Mouse (Mus musculus) spleen, adult 2 months (tissue): ENCODE measurements at regions not wholly inside any gene's neighbourhood (a gene's known extent, or its start where the extent isn't known, plus 50 kb on each side); places are given as distances from the start of the nearest gene placed in this dataset.

Experiments used
- CTCF ChIP-seq: fragments of 200-500 bp; IDR thresholded peaks from 2 replicates; pipeline ENCODE4 v1.5.1; 2011; ENCODE audit warnings: mild to moderate bottlenecking, inconsistent platforms; ENCODE audit not compliant: insufficient read depth, insufficient read length, insufficient replicate concordance; ENCODE audit errors: extremely low read depth
- POLR2A ChIP-seq: fragments of 200-500 bp; IDR thresholded peaks from 2 replicates; pipeline ENCODE4 v1.6.1; 2011; ENCODE audit warnings: low read depth, low read length, inconsistent platforms

DNA sequence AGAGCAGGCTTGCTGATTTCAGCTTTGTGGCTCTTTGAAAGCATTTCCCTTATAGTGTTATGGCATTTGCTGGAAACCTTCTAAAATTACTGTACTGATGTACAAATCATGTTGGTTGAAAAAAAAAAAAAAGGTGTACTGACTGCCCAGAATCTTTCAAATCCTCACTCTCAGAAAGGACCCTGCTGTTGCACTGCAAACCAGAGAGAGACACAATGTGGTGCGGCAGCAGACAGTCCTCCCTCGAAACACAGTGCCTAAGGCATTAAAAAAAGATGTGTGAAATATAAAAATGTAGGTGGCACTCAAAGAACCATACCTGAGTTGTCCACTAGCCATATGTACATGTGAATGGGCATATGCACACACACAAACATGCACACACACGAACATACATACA, 128.3 kb downstream of the Actr3 start:
- no peak for TF ChIP-seq POLR2A
- TF ChIP-seq CTCF: no peak
